Mouse (Mus musculus) limb, embryonic 13.5 days (tissue): ENCODE measurements at regions not wholly inside any gene's neighbourhood (a gene's known extent, or its start where the extent isn't known, plus 50 kb on each side); places are given as distances from the start of the nearest gene placed in this dataset.
A peak's percentile ranks its signal among the peaks of the same experiment; 100 is the strongest.

Source experiments
- ATAC-seq: fragments of 200-750 bp; cut with Nextera tagmentation; 2 replicates; pipeline ENCODE4 v1.8.0; 2017; ENCODE audit warnings: low read depth, moderate number of reproducible peaks, moderate TSS enrichment; ENCODE audit not compliant: low FRiP score
- H3K27ac ChIP-seq: fragments of 300-500 bp; sonication (generic); 2 replicates; pipeline ENCODE4 v1.5.1; 2015; ENCODE audit warnings: inconsistent platforms, mild to moderate bottlenecking, moderate library complexity
- H3K27me3 ChIP-seq: fragments of 300-500 bp; sonication (generic); 2 replicates; pipeline ENCODE4 v1.6.1; 2015; ENCODE audit warnings: mild to moderate bottlenecking, inconsistent platforms
- H3K36me3 ChIP-seq: fragments of 300-500 bp; sonication (generic); 2 replicates; pipeline ENCODE4 v1.6.1; 2015; ENCODE audit warnings: inconsistent platforms, mild to moderate bottlenecking, moderate library complexity
- H3K4me1 ChIP-seq: fragments of 300-500 bp; sonication (generic); 2 replicates; pipeline ENCODE4 v1.6.1; 2015; ENCODE audit warnings: inconsistent platforms
- H3K4me2 ChIP-seq: fragments of 300-500 bp; sonication (generic); replicated peaks from 2 replicates; pipeline ENCODE4 v1.6.1; 2015; ENCODE audit warnings: inconsistent platforms, mild to moderate bottlenecking, moderate library complexity
- H3K4me3 ChIP-seq: fragments of 300-500 bp; sonication (generic); 2 replicates; pipeline ENCODE4 v1.5.1; 2015; ENCODE audit warnings: moderate library complexity, mild to moderate bottlenecking, inconsistent platforms
- H3K9ac ChIP-seq: fragments of 300-500 bp; sonication (generic); 2 replicates; pipeline ENCODE4 v1.6.1; 2015; ENCODE audit warnings: mild to moderate bottlenecking, inconsistent platforms
- H3K9me3 ChIP-seq: fragments of 300-500 bp; sonication (generic); 2 replicates; pipeline ENCODE4 v1.6.1; 2016; ENCODE audit warnings: inconsistent platforms
- WGBS: fragments of 180-500 bp; shearing (Covaris S2); methylation state at CpG from one replicate; pipeline ENCODE4 v1.1.7; 2015; 5-methylcytosine and 5-hydroxymethylcytosine counted together

GRCm38 (mm10) chr10:126183961-126184360, 218.0 kb downstream of the Lrig3 start:
- H3K9ac ChIP-seq = no peak overlapping the region
- H3K36me3 ChIP-seq = no peaks in the 10 kb centered on the region
- no peaks in the 10 kb centered on the region for H3K27me3 ChIP-seq
- H3K4me2 ChIP-seq = no peak overlapping the region
- H3K9me3 ChIP-seq = peaks cover 13% of the 10 kb centered on the region
- 84% methylated on average over 2 of the region's 2 CpGs for WGBS
- H3K4me1 ChIP-seq = peaks cover 1% of the 10 kb centered on the region
- no peak for ATAC-seq
- no peak overlapping the region for H3K4me3 ChIP-seq
- no peak overlapping the region for H3K27ac ChIP-seq

DNA sequence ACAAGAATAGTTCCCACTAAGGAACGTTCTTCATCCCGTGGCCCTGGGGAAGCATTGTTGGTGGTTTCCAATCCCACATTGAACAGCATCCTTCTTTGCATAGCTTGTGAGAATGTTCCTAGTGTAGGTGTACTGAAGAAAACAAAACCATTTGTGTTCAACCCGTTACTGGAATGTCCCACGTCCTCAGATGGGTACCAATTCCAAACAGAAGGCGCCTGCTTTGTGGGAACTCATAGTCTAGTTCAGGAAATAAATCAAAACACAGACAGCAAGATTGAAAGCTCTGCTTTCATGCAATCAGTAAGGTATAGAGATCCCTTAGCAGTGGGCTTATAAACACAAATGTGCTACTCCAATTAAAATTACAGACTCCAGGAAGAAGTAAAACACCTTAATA, 219.4 kb downstream of the Lrig3 start:
- 70% methylated on average over 5 of the region's 5 CpGs for WGBS
- no peaks in the 10 kb centered on the region for H3K36me3 ChIP-seq
- no peak overlapping the region for H3K4me2 ChIP-seq

GRCm38 (mm10) chr10:126186086-126186485, 220.1 kb downstream of the Lrig3 start:
- H3K27me3 ChIP-seq = no peaks in the 10 kb centered on the region
- no peak overlapping the region for H3K4me3 ChIP-seq
- 84% methylated on average over 10 of the region's 10 CpGs for WGBS
- H3K36me3 ChIP-seq = no peaks in the 10 kb centered on the region
- no peak overlapping the region for H3K27ac ChIP-seq
- H3K9ac ChIP-seq = no peak overlapping the region
- no peak overlapping the region for H3K4me2 ChIP-seq
- peaks cover 4% of the 10 kb centered on the region for H3K4me1 ChIP-seq
- no peak for ATAC-seq
- H3K9me3 ChIP-seq = peaks cover 13% of the 10 kb centered on the region

More for the DNA sequence above, 219.4 kb downstream of the Lrig3 start:
- peaks cover 4% of the 10 kb centered on the region for H3K4me1 ChIP-seq
- no peak for ATAC-seq
- no peak overlapping the region for H3K4me3 ChIP-seq
- no peak overlapping the region for H3K27ac ChIP-seq
- no peak overlapping the region for H3K9ac ChIP-seq
- peaks cover 13% of the 10 kb centered on the region for H3K9me3 ChIP-seq
- H3K27me3 ChIP-seq = no peaks in the 10 kb centered on the region

DNA sequence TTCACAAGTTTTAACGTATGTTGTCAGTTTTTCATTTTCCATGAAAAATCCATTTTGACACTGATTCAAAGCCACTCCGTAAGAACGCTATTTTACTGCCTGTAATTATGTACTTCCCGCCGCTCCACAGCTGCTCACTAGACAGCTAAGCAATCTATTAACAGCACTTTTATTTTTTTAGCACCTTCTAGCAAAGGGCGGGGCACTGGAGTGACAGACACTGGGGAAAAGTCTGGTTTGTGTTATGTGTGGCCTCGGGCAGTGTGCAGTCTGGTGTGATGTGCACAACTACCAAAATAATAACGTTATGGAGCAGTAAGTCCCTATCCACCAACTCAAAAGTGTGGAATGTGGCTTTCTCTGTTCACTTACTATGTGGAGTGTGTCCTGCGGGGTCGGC, 223.0 kb downstream of the Lrig3 start:
- 25% methylated on average over 10 of the region's 10 CpGs for WGBS
- Histone ChIP-seq H3K4me1 (peaks cover 4% of the 10 kb centered on the region), H3K27me3 (no peaks in the 10 kb centered on the region)

More for the DNA sequence above, 223.0 kb downstream of the Lrig3 start:
- Histone ChIP-seq H3K36me3 (no peaks in the 10 kb centered on the region), H3K9me3 (peaks cover 10% of the 10 kb centered on the region), H3K9ac (no peak overlapping the region), H3K27ac (no peak overlapping the region), H3K4me2 (peak overlapping the region; percentile 9; the same call in 1 of the 2 replicates), H3K4me3 (no peak overlapping the region)
- peak; percentile 69 for ATAC-seq
